Mouse (Mus musculus) ovary, adult 2 months (tissue): ENCODE data around the gene Adamtsl5. TPM values are rescaled to one million over a fixed set of nuclear protein-coding genes. Genes with fewer than 3 reads are reported as not detected.

Source experiments
- polyA plus RNA-seq: library from polyadenylated mRNA; depleted of rRNA; stranded (reverse); fragments of >200 nt; gene quantifications from 2 replicates; pipeline ENCODE4 v1.2.3, GENCODE M21; 2012; rRNA removed

The Adamtsl5 gene
- 18.5 and 21.2 TPM in 2 replicates for polyA plus RNA-seq

DNA sequence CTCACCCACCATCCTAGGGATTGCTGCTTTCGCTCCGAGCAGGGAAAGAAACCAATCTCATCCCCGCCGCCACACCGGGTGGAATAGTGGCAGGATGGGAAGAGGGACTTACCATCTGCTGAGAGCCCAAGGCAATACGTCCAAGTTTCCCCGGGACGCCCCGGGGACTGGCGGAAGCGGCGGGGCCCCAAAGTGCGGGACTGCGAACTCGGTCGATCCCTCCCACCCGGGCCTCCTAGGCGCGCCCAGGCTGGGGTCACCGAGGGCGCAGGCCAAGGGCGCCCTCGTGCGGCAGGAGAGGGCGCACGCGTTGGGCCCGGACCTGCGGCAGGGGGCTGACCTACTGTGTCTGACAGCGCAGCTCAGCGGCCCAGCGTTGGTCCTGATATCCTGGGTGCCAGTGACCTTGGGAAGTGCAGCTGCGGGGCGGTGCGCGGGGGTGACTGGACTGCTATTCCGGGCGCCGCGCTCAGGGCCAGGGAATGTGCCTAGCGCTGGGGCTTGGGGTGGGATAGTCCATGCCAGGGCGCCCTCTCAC is at the start of gene Adamtsl5:
Adamtsl5 (minus strand) TSS at position 169 of the 538 bp plus-strand sequence.

GRCm38 (mm10) chr10:80387522-80387959 is 39.3 kb upstream of the Adamtsl5 start, which contains the start of gene Mex3d:
Gene Mex3d, minus strand, starts transcription at chr10:80387659.

GRCm38 (mm10) chr10:80356001-80356682 is 7.9 kb upstream of the Adamtsl5 start, which contains the start of gene Plk5:
Gene Plk5, plus strand, starts transcription at chr10:80356459.

GRCm38 (mm10) chr10:80329273-80330081 is 18.7 kb downstream of the Adamtsl5 start, which contains the start of the genes Pcsk4 and Reep6:
Gene Pcsk4, minus strand, starts transcription at chr10:80329498.
Gene Reep6, plus strand, starts transcription at chr10:80329953.

GRCm38 (mm10) chr10:80320340-80320760 is 27.9 kb downstream of the Adamtsl5 start, which contains the start of gene 2310011J03Rik:
Gene 2310011J03Rik, minus strand, starts transcription at chr10:80320537.

GRCm38 (mm10) chr10:80295618-80296425 is 52.4 kb downstream of the Adamtsl5 start, which contains the start of gene Apc2:
Gene Apc2, plus strand, starts transcription at chr10:80295977.

DNA sequence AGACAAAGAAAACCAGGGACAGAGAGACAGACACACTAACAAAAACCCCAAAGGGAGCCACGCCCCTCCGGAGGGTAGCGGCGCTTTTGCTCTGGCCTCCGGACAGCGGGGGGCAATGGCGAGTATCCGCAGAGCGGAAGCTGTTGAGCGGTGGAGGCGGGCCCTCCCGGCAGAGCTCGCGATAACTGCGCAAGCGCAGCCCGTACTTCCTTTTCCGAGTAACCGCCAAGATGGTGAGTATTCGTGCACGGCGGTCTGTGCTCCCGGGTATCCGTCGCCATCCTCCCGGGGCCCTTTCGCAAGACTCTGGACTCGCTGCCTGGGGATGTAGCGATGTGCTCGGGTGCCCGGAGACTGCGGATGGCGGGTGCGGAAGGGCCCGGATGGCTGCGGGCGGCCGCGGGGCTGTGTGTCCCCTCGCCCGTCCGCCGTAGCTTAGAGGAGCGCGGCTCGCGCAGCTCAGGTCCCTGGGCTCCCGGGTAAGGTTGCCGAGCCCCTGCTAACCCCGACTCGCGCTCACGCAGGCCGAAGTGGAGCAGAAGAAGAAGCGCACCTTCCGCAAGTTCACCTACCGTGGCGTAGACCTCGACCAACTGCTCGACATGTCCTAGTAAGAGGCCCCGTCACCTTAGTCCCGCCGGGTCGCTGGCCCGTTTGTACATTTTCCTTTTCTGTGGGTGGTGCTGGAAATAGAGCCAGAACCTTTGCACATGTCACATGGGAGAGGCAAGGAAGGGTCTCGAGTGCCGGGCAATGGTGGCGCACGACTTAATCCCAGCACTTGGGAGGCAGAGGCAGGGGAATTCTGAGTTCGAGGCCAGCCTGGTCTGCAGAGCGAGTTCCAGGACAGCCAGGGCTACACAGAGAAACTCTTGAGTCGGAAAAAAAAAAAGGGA is 55.7 kb downstream of the Adamtsl5 start, which contains the start of gene Rps15:
Rps15 (plus strand) TSS at position 203 of the 896 bp plus-strand sequence.

Other genes starting within 250 kb of the Adamtsl5 start
- 85.9 and 89.3 TPM in 2 replicates for gene Sbno2, start 242.8 kb downstream of the Adamtsl5 start, polyA plus RNA-seq
- gene Stk11, start 232.6 kb downstream of the Adamtsl5 start, polyA plus RNA-seq, result 186 and 203 TPM in 2 replicates
- gene Atp5d, start 209.8 kb downstream of the Adamtsl5 start, polyA plus RNA-seq, result 1,675 and 3,137 TPM in 2 replicates
- 58.9 and 61.5 TPM in 2 replicates for gene Cbarp, start 207.6 kb downstream of the Adamtsl5 start, polyA plus RNA-seq
- 221 and 248 TPM in 2 replicates for gene Midn, start 200.1 kb downstream of the Adamtsl5 start, polyA plus RNA-seq
- gene Cirbp, start 182.4 kb downstream of the Adamtsl5 start, polyA plus RNA-seq, result 166 and 186 TPM in 2 replicates
- 11.6 and 15.0 TPM in 2 replicates for gene 1600002K03Rik, start 175.5 kb downstream of the Adamtsl5 start, polyA plus RNA-seq
- gene Efna2, start 168.9 kb downstream of the Adamtsl5 start, polyA plus RNA-seq, result 24.1 and 27.6 TPM in 2 replicates
- gene Mum1, start 122.0 kb downstream of the Adamtsl5 start, polyA plus RNA-seq, result 50.0 and 52.1 TPM in 2 replicates
- gene Ndufs7, start 99.3 kb downstream of the Adamtsl5 start, polyA plus RNA-seq, result 763 TPM in 2 replicates
- gene Gamt, start 87.4 kb downstream of the Adamtsl5 start, polyA plus RNA-seq, result 151 and 218 TPM in 2 replicates
- gene Dazap1, start 86.9 kb downstream of the Adamtsl5 start, polyA plus RNA-seq, result 82.9 and 83.0 TPM in 2 replicates
- 1,795 and 1,851 TPM in 2 replicates for gene Rps15, start 56.0 kb downstream of the Adamtsl5 start, polyA plus RNA-seq
- 3.4 and 4.0 TPM in 2 replicates for gene Apc2, start 52.4 kb downstream of the Adamtsl5 start, polyA plus RNA-seq
- 71.0 and 75.2 TPM in 2 replicates for gene 2310011J03Rik, start 27.9 kb downstream of the Adamtsl5 start, polyA plus RNA-seq
- gene Pcsk4, start 18.9 kb downstream of the Adamtsl5 start, polyA plus RNA-seq, result 17.4 and 20.3 TPM in 2 replicates
- 8.6 and 13.7 TPM in 2 replicates for gene Reep6, start 18.5 kb downstream of the Adamtsl5 start, polyA plus RNA-seq
- gene Plk5, start 8.0 kb upstream of the Adamtsl5 start, polyA plus RNA-seq, result 8.2 and 10.0 TPM in 2 replicates
- gene Mex3d, start 39.2 kb upstream of the Adamtsl5 start, polyA plus RNA-seq, result 95.3 and 114 TPM in 2 replicates
- 266 and 282 TPM in 2 replicates for gene Mbd3, start 51.1 kb upstream of the Adamtsl5 start, polyA plus RNA-seq
- 1,515 and 1,936 TPM in 2 replicates for gene Uqcr11, start 58.4 kb upstream of the Adamtsl5 start, polyA plus RNA-seq
- 199 and 209 TPM in 2 replicates for gene Tcf3, start 85.2 kb upstream of the Adamtsl5 start, polyA plus RNA-seq
- gene Onecut3, start 146.4 kb upstream of the Adamtsl5 start, polyA plus RNA-seq, result 0.02 and 0.06 TPM in 2 replicates
- 0.19 and 0.22 TPM in 2 replicates for gene Atp8b3, start 190.7 kb upstream of the Adamtsl5 start, polyA plus RNA-seq
- 98.1 and 124 TPM in 2 replicates for gene Rexo1, start 213.1 kb upstream of the Adamtsl5 start, polyA plus RNA-seq
- gene Klf16, start 228.9 kb upstream of the Adamtsl5 start, polyA plus RNA-seq, result 57.0 and 74.9 TPM in 2 replicates
- gene Abhd17a, start 241.9 kb upstream of the Adamtsl5 start, polyA plus RNA-seq, result 395 and 572 TPM in 2 replicates